Comparison of ENCODE assay signal across 8 mouse cellular contexts in genomic region chr4:34551966-34552365, GRCm38 (mm10). TPM values are rescaled to one million over a fixed set of nuclear protein-coding genes. Genes with fewer than 3 reads are reported as not detected.
A peak's percentile ranks its signal among the peaks of the same experiment; 100 is the strongest.
DNase-seq lines count a peak whose midpoint lies in the region; ATAC-seq lines count a peak whose summit lies in the region.

No protein-coding gene starts in this region.

- peaks cover 8% of the 10 kb centered on the region for H3K36me3 ChIP-seq in kidney, embryonic 15.5 days
- no peaks in the 10 kb centered on the region for H3K36me3 ChIP-seq in hindbrain, embryonic 14.5 days (replicated peaks; ENCODE audit: control insufficient read depth, insufficient read depth)
- no peaks in the 10 kb centered on the region for H3K36me3 ChIP-seq in midbrain, embryonic 12.5 days

- peak overlapping the region; percentile 63 for H3K4me2 ChIP-seq in kidney, embryonic 15.5 days
- H3K4me2 ChIP-seq in hindbrain, embryonic 14.5 days (replicated peaks): peak overlapping the region; percentile 94
- peak overlapping the region; percentile 77 for H3K4me2 ChIP-seq in midbrain, embryonic 12.5 days (replicated peaks)

- H3K27me3 ChIP-seq in kidney, embryonic 15.5 days: no peaks in the 10 kb centered on the region
- no peaks in the 10 kb centered on the region for H3K27me3 ChIP-seq in hindbrain, embryonic 14.5 days (ENCODE audit: control insufficient read depth, insufficient read depth, low read length)
- H3K27me3 ChIP-seq in midbrain, embryonic 12.5 days: no peaks in the 10 kb centered on the region

- H3K27ac ChIP-seq in kidney, embryonic 15.5 days: peak overlapping the region; percentile 97
- peak overlapping the region; percentile 89; the same call in 1 of the 2 replicates for H3K27ac ChIP-seq in brown adipose tissue, adult 24 weeks (replicated peaks; ENCODE audit: low read depth, low read length)
- H3K27ac ChIP-seq in hindbrain, embryonic 14.5 days: peak overlapping the region; percentile 95; the same call in 1 of the 2 replicates
- H3K27ac ChIP-seq in midbrain, embryonic 12.5 days (replicated peaks): no peak overlapping the region

- H3K9ac ChIP-seq in kidney, embryonic 15.5 days: peak overlapping the region; percentile 98
- peak overlapping the region; percentile 99 for H3K9ac ChIP-seq in hindbrain, embryonic 14.5 days
- peak overlapping the region; percentile 99 for H3K9ac ChIP-seq in midbrain, embryonic 12.5 days (replicated peaks)

- H3K9me3 ChIP-seq in kidney, embryonic 15.5 days (replicated peaks): no peaks in the 10 kb centered on the region
- no peaks in the 10 kb centered on the region for H3K9me3 ChIP-seq in hindbrain, embryonic 14.5 days (ENCODE audit: control insufficient read depth, low read length)
- H3K9me3 ChIP-seq in midbrain, embryonic 12.5 days: no peaks in the 10 kb centered on the region

- WGBS in kidney, embryonic 15.5 days: 2% methylated on average over 3 of the region's 3 CpGs
- WGBS in hindbrain, embryonic 14.5 days: 17% methylated on average over 3 of the region's 3 CpGs
- 26% methylated on average over 3 of the region's 3 CpGs for WGBS in midbrain, embryonic 12.5 days

- H3K4me1 ChIP-seq in kidney, embryonic 15.5 days: peaks cover 26% of the 10 kb centered on the region
- peaks cover 15% of the 10 kb centered on the region for H3K4me1 ChIP-seq in brown adipose tissue, adult 24 weeks (ENCODE audit: control insufficient read depth, insufficient read depth, insufficient read length, low read length)
- peaks cover 42% of the 10 kb centered on the region for H3K4me1 ChIP-seq in hindbrain, embryonic 14.5 days (replicated peaks; ENCODE audit: control insufficient read depth, insufficient read depth, low read length)
- peaks cover 31% of the 10 kb centered on the region for H3K4me1 ChIP-seq in midbrain, embryonic 12.5 days

- no peak for ATAC-seq in kidney, embryonic 15.5 days (replicated peaks; ENCODE audit: low FRiP score)
- ATAC-seq in hindbrain, embryonic 14.5 days (ENCODE audit: low FRiP score): no peak
- no peak for ATAC-seq in midbrain, embryonic 12.5 days (ENCODE audit: low FRiP score, low read depth)

- H3K4me3 ChIP-seq in kidney, embryonic 15.5 days (replicated peaks): peak overlapping the region; percentile 97
- peak overlapping the region; percentile 96 for H3K4me3 ChIP-seq in brown adipose tissue, adult 24 weeks (ENCODE audit: insufficient read depth, low read depth, low read length)
- peak overlapping the region; percentile 94 for H3K4me3 ChIP-seq in hindbrain, embryonic 14.5 days (replicated peaks; ENCODE audit: low read length)
- peak overlapping the region; percentile 99 for H3K4me3 ChIP-seq in midbrain, embryonic 12.5 days

- no peak for DNase-seq in kidney, adult 11 months
- no peak for DNase-seq in hindbrain, embryonic 14.5 days (ENCODE audit: low spot score)
- no peak for DNase-seq in cerebellum, postnatal 14 days
- DNase-seq in left cerebral cortex, adult 9 months (ENCODE audit: low spot score in 2 of 2): no peak
- DNase-seq in ovary, postnatal 14 days (ENCODE audit: low spot score): no peak

RNA-seq across cellular contexts. Expression of gene Akirin2, which starts 1.2 kb away (rescaled TPM):
- polyA plus RNA-seq in kidney, embryonic 15.5 days (2015; fragmentation: Nextera tagmentation; extraction: Ambion mirVana): 59.3 and 65.1 TPM in 2 replicates
- polyA plus RNA-seq in brown adipose tissue, adult 24 weeks (2012; ENCODE audit: insufficient read depth, insufficient read length, missing spikeins): 31.4 and 41.0 TPM in 2 replicates
- 92.5 and 93.7 TPM in 2 replicates for polyA plus RNA-seq in hindbrain, embryonic 14.5 days (2014; fragmentation: Nextera tagmentation; extraction: Ambion mirVana)
- polyA plus RNA-seq in midbrain, embryonic 12.5 days (2016; fragmentation: Nextera tagmentation; extraction: Ambion mirVana): 122 and 139 TPM in 2 replicates
